Mouse (Mus musculus) intestine, postnatal 0 days (tissue): Measurements from ENCODE around the gene Olfr920. TPM values are rescaled to one million over a fixed set of nuclear protein-coding genes. Genes with fewer than 3 reads are reported as not detected.

Experiments
- ATAC-seq: fragments of 200-750 bp; cut with Nextera tagmentation; 2 replicates; pipeline ENCODE4 v1.8.0; 2017; ENCODE audit warnings: mild to moderate bottlenecking, moderate TSS enrichment, moderate library complexity
- H3K27ac ChIP-seq: fragments of 300-500 bp; sonication (generic); 2 replicates; pipeline ENCODE4 v1.5.1; 2014; ENCODE audit warnings: mild to moderate bottlenecking, low read depth, low read length, moderate library complexity
- H3K27me3 ChIP-seq: fragments of 300-500 bp; sonication (generic); replicated peaks from 2 replicates; pipeline ENCODE4 v1.6.1; 2014; ENCODE audit warnings: low read length, mixed read lengths; ENCODE audit not compliant: control insufficient read depth, insufficient read depth
- H3K36me3 ChIP-seq: fragments of 300-500 bp; sonication (generic); 2 replicates; pipeline ENCODE4 v1.6.1; 2014; ENCODE audit warnings: mild to moderate bottlenecking, moderate library complexity; ENCODE audit not compliant: control insufficient read depth, insufficient read depth
- H3K4me1 ChIP-seq: fragments of 300-500 bp; sonication (generic); replicated peaks from 2 replicates; pipeline ENCODE4 v1.6.1; 2014; ENCODE audit warnings: antibody characterized with exemption, low read length, mixed read lengths; ENCODE audit not compliant: control insufficient read depth, insufficient read depth
- H3K4me2 ChIP-seq: fragments of 300-500 bp; sonication (generic); replicated peaks from 2 replicates; pipeline ENCODE4 v1.6.1; 2014; ENCODE audit warnings: low read depth, mild to moderate bottlenecking, moderate library complexity
- H3K4me3 ChIP-seq: fragments of 300-500 bp; sonication (generic); 2 replicates; pipeline ENCODE4 v1.5.1; 2014; ENCODE audit warnings: low read depth, low read length
- H3K9ac ChIP-seq: fragments of 300-500 bp; sonication (generic); 2 replicates; pipeline ENCODE4 v1.6.1; 2014; ENCODE audit warnings: mild to moderate bottlenecking, low read depth, low read length
- H3K9me3 ChIP-seq: fragments of 300-500 bp; sonication (generic); 2 replicates; pipeline ENCODE4 v1.6.1; 2016; ENCODE audit warnings: mixed run types; ENCODE audit not compliant: control insufficient read depth
- CTCF ChIP-seq: sonication (generic); IDR thresholded peaks from 2 replicates; pipeline ENCODE4 v1.5.1; 2016; ENCODE audit warnings: low read depth, mild to moderate bottlenecking, control low read depth, antibody characterized with exemption, moderate library complexity
- WGBS: fragments of 180-500 bp; shearing (Covaris S2); extraction: QIAGEN DNeasy Blood & Tissue Kit; methylation state at CpG from one replicate; pipeline ENCODE4 v1.1.7; 2014; 5-methylcytosine and 5-hydroxymethylcytosine counted together
- polyA plus RNA-seq: library from polyadenylated mRNA; unstranded; fragments of >200 nt; fragmentation: Nextera tagmentation; extraction: Ambion mirVana; gene quantifications from 2 replicates; pipeline ENCODE4 v1.2.1, GENCODE M21; 2015

Olfr920 gene
- polyA plus RNA-seq, result 0.07 TPM in 2 replicates

DNA sequence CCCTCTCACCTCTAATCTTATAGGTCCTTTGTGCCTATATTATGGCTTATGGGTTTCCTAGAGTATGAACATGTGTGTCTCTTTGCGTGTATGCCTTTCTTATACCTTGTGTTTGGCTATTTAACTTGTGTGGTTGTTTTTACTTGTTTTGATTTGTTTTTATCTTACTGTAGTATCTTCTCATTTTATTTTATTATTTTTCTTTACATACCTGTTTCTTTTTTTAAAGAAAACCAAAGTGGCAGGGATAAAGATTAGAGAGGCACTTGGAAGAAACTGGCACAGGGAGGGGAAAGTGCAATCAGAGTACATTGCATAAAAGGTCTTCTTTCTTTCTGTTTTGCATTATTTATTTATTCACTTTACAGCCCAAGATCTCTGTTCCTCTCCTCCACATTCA is at the start of gene Olfr920:
Gene Olfr920, plus strand, starts transcription at position 301 of the 400 bp plus-strand sequence.
- no peak within 1 kb of the TSS for H3K9ac ChIP-seq

DNA sequence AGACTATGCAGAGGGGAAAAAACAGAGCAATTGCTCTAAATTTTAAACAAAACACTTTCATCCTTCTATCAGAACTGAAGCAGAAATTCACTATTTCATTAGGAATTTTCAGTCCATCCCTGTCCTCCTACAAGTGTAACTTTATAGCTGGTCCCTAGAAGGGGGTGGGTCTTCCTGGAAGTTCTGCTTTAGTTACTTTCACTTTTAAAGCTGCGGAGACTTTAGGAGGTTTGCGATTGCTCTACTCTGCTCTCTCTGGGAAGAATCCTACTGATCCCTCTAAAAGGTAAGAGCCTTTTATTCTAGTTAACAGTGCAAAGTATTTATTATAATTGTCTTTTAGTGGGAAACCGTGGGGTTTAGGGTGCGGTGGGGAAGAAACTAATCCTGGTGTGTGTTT is 34.0 kb upstream of the Olfr920 start, which contains the start of gene Vwa5a:
Gene Vwa5a, plus strand, starts transcription at position 167 of the 400 bp plus-strand sequence.
- Histone ChIP-seq H3K9me3 (no peaks in the 10 kb centered on the region), H3K27ac (peak within 1 kb of the TSS; percentile 80), H3K36me3 (peaks cover 4% of the 10 kb centered on the region), H3K4me2 (peak within 1 kb of the TSS; percentile 72), H3K27me3 (no peaks in the 10 kb centered on the region), H3K4me3 (peak within 1 kb of the TSS; percentile 67), H3K9ac (peak within 1 kb of the TSS; percentile 53; the same call in 1 of the 2 replicates), H3K4me1 (0 out of 2 replicates have a peak, but pooled peaks cover 2% of the 10 kb centered on the region)
- WGBS, result under 1% methylated on average over 4 of the region's 4 CpGs
- no peak for TF ChIP-seq CTCF
- peak; percentile 75 for ATAC-seq

More for the DNA sequence above, at the start of gene Olfr920:
- no peaks in the 10 kb centered on the region for H3K36me3 ChIP-seq
- no peaks in the 10 kb centered on the region for H3K9me3 ChIP-seq
- no peak within 1 kb of the TSS for H3K27ac ChIP-seq
- no peak within 1 kb of the TSS for H3K4me2 ChIP-seq
- no peak for ATAC-seq
- H3K4me1 ChIP-seq, result no peaks in the 10 kb centered on the region
- no peak for TF ChIP-seq CTCF
- no peak within 1 kb of the TSS for H3K4me3 ChIP-seq
- H3K27me3 ChIP-seq, result no peaks in the 10 kb centered on the region
- WGBS, result 95% methylated on average over 1 of the region's 1 CpGs

DNA sequence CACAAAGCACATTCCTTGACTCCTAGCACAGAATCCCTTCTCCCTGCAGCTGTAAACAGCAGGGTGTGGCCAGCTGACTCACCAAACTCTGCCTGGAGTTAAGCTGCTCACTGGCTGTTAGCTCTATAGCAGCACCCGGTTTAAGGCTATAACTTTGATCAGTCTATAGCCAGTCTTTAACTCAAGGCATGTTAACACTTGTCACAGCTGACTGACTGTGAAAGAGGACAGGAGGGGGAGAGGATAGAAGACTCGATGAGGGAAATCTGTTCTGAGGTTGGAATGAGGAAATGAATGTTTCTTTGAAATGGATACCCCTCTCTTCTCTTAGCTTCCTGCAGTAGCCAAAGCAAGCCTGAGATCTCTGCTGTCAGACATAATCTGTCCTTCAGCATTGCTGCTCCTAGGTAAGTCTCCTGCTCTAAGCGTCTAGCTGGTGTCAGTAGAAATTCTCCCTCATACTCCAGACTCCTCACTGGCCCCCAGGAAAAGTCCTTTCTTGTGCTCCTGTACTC is 33.1 kb upstream of the Olfr920 start:
- no peaks in the 10 kb centered on the region for H3K9me3 ChIP-seq
- 0 out of 2 replicates have a peak, but pooled peaks cover 2% of the 10 kb centered on the region for H3K4me1 ChIP-seq
- 6% methylated on average over 3 of the region's 3 CpGs for WGBS
- no peaks in the 10 kb centered on the region for H3K27me3 ChIP-seq
- peaks cover 4% of the 10 kb centered on the region for H3K36me3 ChIP-seq
- no peak for TF ChIP-seq CTCF
- peak overlapping the region; percentile 53; the same call in 1 of the 2 replicates for H3K9ac ChIP-seq
- ATAC-seq, result peak; percentile 84
- peak overlapping the region; percentile 72 for H3K4me2 ChIP-seq
- peak overlapping the region; percentile 67 for H3K4me3 ChIP-seq
- 0 out of 2 replicates have a peak overlapping the region, but pooled peaks have one; percentile 80 for H3K27ac ChIP-seq

DNA sequence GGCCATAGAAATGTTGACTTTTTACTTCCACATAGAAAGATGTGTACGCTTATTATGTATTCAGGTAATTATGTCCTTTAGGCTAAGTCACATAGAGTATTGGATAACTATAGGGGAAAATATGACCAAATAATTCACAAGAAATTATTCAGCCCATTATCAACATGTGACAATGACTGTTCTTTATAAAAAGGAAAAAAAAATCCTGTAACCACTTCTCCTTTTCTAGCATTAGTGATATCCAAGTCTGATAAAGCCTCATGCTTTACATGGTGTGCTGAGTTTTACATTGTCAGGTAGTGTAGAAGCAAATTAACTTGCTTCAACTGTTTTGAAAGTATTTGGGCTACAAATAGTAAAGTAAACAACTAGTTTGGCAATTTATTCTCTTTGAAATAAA is 28.1 kb upstream of the Olfr920 start:
- peaks cover 26% of the 10 kb centered on the region for H3K36me3 ChIP-seq
- H3K4me2 ChIP-seq, result no peak overlapping the region
- TF ChIP-seq CTCF, result no peak
- no peaks in the 10 kb centered on the region for H3K27me3 ChIP-seq
- H3K27ac ChIP-seq, result no peak overlapping the region
- H3K4me3 ChIP-seq, result no peak overlapping the region
- no peak overlapping the region for H3K9ac ChIP-seq
- H3K4me1 ChIP-seq, result 0 out of 2 replicates have a peak, but pooled peaks cover 2% of the 10 kb centered on the region
- WGBS, result 93% methylated on average over 1 of the region's 1 CpGs
- H3K9me3 ChIP-seq, result no peaks in the 10 kb centered on the region
- no peak for ATAC-seq

DNA sequence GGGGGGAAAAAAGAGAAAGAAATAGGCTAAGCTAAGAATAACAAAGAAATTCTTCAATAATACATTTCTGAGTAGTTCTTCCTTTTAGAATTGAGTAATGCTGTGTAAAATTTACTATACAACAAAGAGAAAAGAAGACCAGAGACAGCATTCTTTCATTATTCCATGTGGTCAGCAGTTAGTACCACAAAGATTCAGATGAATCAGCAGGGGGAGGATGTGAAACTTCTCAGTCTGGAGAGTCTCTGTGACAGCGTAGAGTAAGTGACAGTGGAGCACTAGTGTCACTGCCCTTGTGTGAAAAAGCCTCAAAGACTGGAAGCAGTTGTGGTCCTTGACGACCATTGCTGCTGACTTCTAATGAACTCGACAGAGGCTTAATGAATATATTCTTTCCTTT is 23.9 kb upstream of the Olfr920 start:
- WGBS, result 74% methylated on average over 3 of the region's 3 CpGs
- Histone ChIP-seq H3K36me3 (peaks cover 32% of the 10 kb centered on the region), H3K27ac (no peak overlapping the region), H3K4me3 (no peak overlapping the region), H3K9me3 (no peaks in the 10 kb centered on the region), H3K4me2 (no peak overlapping the region), H3K4me1 (no peaks in the 10 kb centered on the region), H3K27me3 (no peaks in the 10 kb centered on the region), H3K9ac (no peak overlapping the region)
- no peak for TF ChIP-seq CTCF
- no peak for ATAC-seq

DNA sequence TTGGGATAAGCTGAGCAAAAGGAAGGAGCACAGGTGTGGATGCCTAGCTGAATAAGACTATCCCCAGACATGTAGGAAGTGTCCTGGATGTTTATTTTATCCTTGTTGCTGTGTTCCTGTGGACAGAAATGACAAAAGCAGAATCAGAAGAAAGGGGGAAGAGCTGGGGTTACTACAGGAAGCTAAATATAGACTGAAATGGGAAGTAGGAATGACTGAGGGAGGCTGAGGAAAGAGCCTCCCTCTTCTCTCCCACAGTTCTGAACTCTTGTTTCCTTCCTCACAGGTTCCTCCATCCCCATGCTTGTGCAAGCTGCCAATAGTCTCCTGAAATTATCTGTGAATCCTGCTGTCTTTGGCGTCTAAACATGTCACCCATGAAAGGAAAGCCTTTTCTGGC is 10.7 kb upstream of the Olfr920 start:
- Histone ChIP-seq H3K4me1 (no peaks in the 10 kb centered on the region), H3K36me3 (peaks cover 10% of the 10 kb centered on the region), H3K27ac (no peak overlapping the region), H3K9me3 (no peaks in the 10 kb centered on the region), H3K4me2 (no peak overlapping the region), H3K27me3 (no peaks in the 10 kb centered on the region), H3K4me3 (no peak overlapping the region), H3K9ac (no peak overlapping the region)
- TF ChIP-seq CTCF, result no peak
- no peak for ATAC-seq
- 78% methylated on average over 1 of the region's 1 CpGs for WGBS
